Mouse (Mus musculus) MEL (cell line): ENCODE measurements around the gene Arhgdia.

ENCODE experiments used
- CHD2 ChIP-seq: IDR thresholded peaks from 2 replicates; pipeline ENCODE4 v1.6.1; 2011; ENCODE audit warnings: low read length, improper control_type of control experiment
- CTCF ChIP-seq, 3 experiments: IDR thresholded peaks in 2 of 3; conservative IDR thresholded peaks in 1 of 3; 2 replicates each; pipeline ENCODE4 v1.5.1; 2011 to 2012; ENCODE audit warnings: low read length in 3 of 3, low read depth in 2 of 3, mild to moderate bottlenecking in 2 of 3, improper control_type of control experiment in 1 of 3, inconsistent platforms in 1 of 3, mixed read lengths in 1 of 3, moderate library complexity in 1 of 3; ENCODE audit not compliant: control insufficient read depth in 1 of 3, insufficient read depth in 1 of 3, poor library complexity in 1 of 3, severe bottlenecking in 1 of 3
- E2F4 ChIP-seq: IDR thresholded peaks from 2 replicates; pipeline ENCODE4 v1.6.1; 2011; ENCODE audit warnings: low read depth, low read length, improper control_type of control experiment, borderline replicate concordance
- EP300 ChIP-seq, 2 experiments: IDR thresholded peaks; 2 replicates each; pipeline ENCODE4 v1.6.1; 2011; ENCODE audit warnings: improper control_type of control experiment in 2 of 2, low read length in 2 of 2, low read depth in 1 of 2, mild to moderate bottlenecking in 1 of 2
- GABPA ChIP-seq: IDR thresholded peaks from 2 replicates; pipeline ENCODE4 v1.6.1; 2012; ENCODE audit warnings: low read depth, mild to moderate bottlenecking, inconsistent platforms, low read length, improper control_type of control experiment, moderate library complexity
- GATA1 ChIP-seq: IDR thresholded peaks from 2 replicates; pipeline ENCODE4 v1.6.1; 2011; ENCODE audit warnings: low read depth, low read length, improper control_type of control experiment
- JUND ChIP-seq: IDR thresholded peaks from 2 replicates; pipeline ENCODE4 v1.6.1; 2011; ENCODE audit warnings: low read depth, mild to moderate bottlenecking, improper control_type of control experiment, low read length
- MAZ ChIP-seq: IDR thresholded peaks from 2 replicates; pipeline ENCODE4 v1.6.1; 2012; ENCODE audit warnings: low read depth, mild to moderate bottlenecking, inconsistent platforms, low read length, improper control_type of control experiment
- NRF1 ChIP-seq: IDR thresholded peaks from 2 replicates; pipeline ENCODE4 v1.6.1; 2014; ENCODE audit warnings: low read depth, mild to moderate bottlenecking, inconsistent platforms, low read length, improper control_type of control experiment, moderate library complexity; ENCODE audit not compliant: poor library complexity, insufficient read depth, severe bottlenecking
- POLR2A ChIP-seq, 2 experiments: IDR thresholded peaks; 2 replicates each; pipeline ENCODE4 v1.6.1; 2011 to 2012; ENCODE audit warnings: low read length in 2 of 2, mild to moderate bottlenecking in 2 of 2, control low read depth in 1 of 2, improper control_type of control experiment in 1 of 2, low read depth in 1 of 2, moderate library complexity in 1 of 2; ENCODE audit not compliant: control insufficient read depth in 1 of 2, insufficient read depth in 1 of 2, poor library complexity in 1 of 2
- TBP ChIP-seq: IDR thresholded peaks from 2 replicates; pipeline ENCODE4 v1.8.0; 2011; ENCODE audit warnings: low read depth, low read length, improper control_type of control experiment
- ZC3H11A ChIP-seq: IDR thresholded peaks from 2 replicates; pipeline ENCODE4 v1.6.1; 2012; ENCODE audit warnings: low read depth, mild to moderate bottlenecking, inconsistent platforms, low read length, improper control_type of control experiment

GRCm38 (mm10) chr11:120600716-120601115 is 19.3 kb upstream of the Arhgdia start:
- TF ChIP-seq NRF1 (no peak), E2F4 (no peak), POLR2A (IDR thresholded peaks at IDR 0.05; ENCODE audit: control insufficient read depth in 1 of 2, insufficient read depth in 1 of 2, low read depth in 1 of 2, low read length in 2 of 2, poor library complexity in 1 of 2) (0 out of 4 replicates have a peak, but pooled peaks of 1 of the 2 experiments have one; percentile 6), GATA1 (no peak), EP300 (IDR thresholded peaks at IDR 0.05; ENCODE audit: low read depth in 1 of 2, low read length in 2 of 2) (no peak), CTCF (IDR thresholded peaks at IDR 0.05 in 2 of 3, conservative IDR thresholded peaks at IDR 0.05 in 1 of 3; ENCODE audit: control insufficient read depth in 1 of 3, insufficient read depth in 1 of 3, low read depth in 2 of 3, low read length in 3 of 3, poor library complexity in 1 of 3, severe bottlenecking in 1 of 3) (no peak), GABPA (no peak), JUND (no peak), CHD2 (no peak), ZC3H11A (no peak), TBP (no peak), MAZ (no peak)
